Mouse (Mus musculus) ES-Bruce4 (cell line): ENCODE data around the gene Pigl.

Experiments
- CTCF ChIP-seq: IDR thresholded peaks from one replicate; pipeline ENCODE4 v1.8.1; 2011; ENCODE audit warnings: low read depth, low read length
- POLR2A ChIP-seq: IDR thresholded peaks from one replicate; pipeline ENCODE4 v1.8.1; 2011; ENCODE audit warnings: low read length; ENCODE audit not compliant: insufficient read depth

DNA sequence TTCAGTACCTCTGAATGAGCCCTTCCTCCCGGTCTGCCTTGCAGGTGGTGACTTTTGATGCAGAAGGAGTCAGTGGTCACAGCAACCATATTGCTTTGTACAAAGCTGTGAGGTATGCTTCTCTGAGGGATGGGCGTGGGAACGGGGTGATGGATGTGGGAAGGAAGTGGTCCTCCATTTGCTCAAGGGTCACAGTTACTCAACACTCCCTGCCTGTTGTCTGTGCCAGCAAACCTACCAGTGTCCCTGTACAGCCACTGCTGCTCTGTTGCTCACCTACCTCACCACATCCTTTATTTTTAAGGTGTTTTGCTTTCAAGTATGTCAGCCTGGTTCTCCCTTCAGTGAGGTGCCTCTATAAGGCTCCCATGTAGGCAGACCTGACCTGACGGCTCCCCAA lies 49.4 kb downstream of the Pigl start:
- TF ChIP-seq CTCF: no peak
- no peak for TF ChIP-seq POLR2A
